Mouse (Mus musculus) liver, adult 2 months (tissue): ENCODE measurements around the gene Asb16. TPM values are rescaled to one million over a fixed set of nuclear protein-coding genes. Genes with fewer than 3 reads are reported as not detected.

Experiments used
- DNase-seq: peaks from one replicate; pipeline ENCODE4 v3.0.0-alpha.2; 2011; ENCODE audit warnings: low read depth, low spot score; ENCODE audit errors: extremely low read depth
- H3K27ac ChIP-seq: fragments of 200-500 bp; replicated peaks from 2 replicates; pipeline ENCODE4 v1.5.1; 2012; ENCODE audit warnings: low read depth, mild to moderate bottlenecking, control low read depth, inconsistent platforms, low read length; ENCODE audit not compliant: insufficient read depth
- H3K27me3 ChIP-seq: fragments of 200-500 bp; 2 replicates; pipeline ENCODE4 v1.6.1; 2012; ENCODE audit warnings: mild to moderate bottlenecking, moderate library complexity, low read length, inconsistent platforms; ENCODE audit not compliant: control insufficient read depth, insufficient read depth
- H3K36me3 ChIP-seq: fragments of 200-500 bp; 2 replicates; pipeline ENCODE4 v1.6.1; 2012; ENCODE audit warnings: low read length, inconsistent platforms; ENCODE audit not compliant: control insufficient read depth, insufficient read depth
- H3K4me1 ChIP-seq: fragments of 200-500 bp; 2 replicates; pipeline ENCODE4 v1.6.1; 2011; ENCODE audit warnings: low read length; ENCODE audit not compliant: control insufficient read depth, insufficient read depth
- H3K4me3 ChIP-seq: fragments of 200-500 bp; 2 replicates; pipeline ENCODE4 v1.5.1; 2011; ENCODE audit warnings: low read depth, mild to moderate bottlenecking, control low read depth, low read length, moderate library complexity; ENCODE audit not compliant: insufficient read depth
- H3K79me2 ChIP-seq: fragments of 200-500 bp; 2 replicates; pipeline ENCODE4 v1.6.1; 2012; ENCODE audit warnings: inconsistent platforms, mild to moderate bottlenecking, low read length, moderate library complexity; ENCODE audit not compliant: control insufficient read depth, insufficient read depth
- H3K9ac ChIP-seq: fragments of 200-500 bp; 2 replicates; pipeline ENCODE4 v1.6.1; 2012; ENCODE audit warnings: low read depth, mild to moderate bottlenecking, control low read depth, inconsistent platforms, low read length
- CTCF ChIP-seq: fragments of 200-500 bp; IDR thresholded peaks from 2 replicates; pipeline ENCODE4 v1.5.1; 2011; ENCODE audit warnings: low read depth, low read length, control low read depth
- POLR2A ChIP-seq: fragments of 200-500 bp; IDR thresholded peaks from 2 replicates; pipeline ENCODE4 v1.6.1; 2011; ENCODE audit warnings: low read length, control low read depth; ENCODE audit not compliant: insufficient read depth; ENCODE audit errors: extremely low read depth
- WGBS: fragments of 180-500 bp; shearing (Covaris S2); methylation state at CpG from one replicate; pipeline ENCODE4 v1.1.7; 2018; 5-methylcytosine and 5-hydroxymethylcytosine counted together
- polyA plus RNA-seq: library from polyadenylated mRNA; depleted of rRNA; stranded (reverse); fragments of >200 nt; gene quantifications from 2 replicates; pipeline ENCODE4 v1.2.3, GENCODE M21; 2012
- total RNA-seq: library from RNA; depleted of rRNA; stranded (reverse); fragments of >200 nt; gene quantifications from 2 replicates; pipeline ENCODE4 v1.2.3, GENCODE M21; 2014

Asb16 gene
- total and polyA plus RNA-seq, 2 experiments: 0.09 to 0.20 TPM

DNA sequence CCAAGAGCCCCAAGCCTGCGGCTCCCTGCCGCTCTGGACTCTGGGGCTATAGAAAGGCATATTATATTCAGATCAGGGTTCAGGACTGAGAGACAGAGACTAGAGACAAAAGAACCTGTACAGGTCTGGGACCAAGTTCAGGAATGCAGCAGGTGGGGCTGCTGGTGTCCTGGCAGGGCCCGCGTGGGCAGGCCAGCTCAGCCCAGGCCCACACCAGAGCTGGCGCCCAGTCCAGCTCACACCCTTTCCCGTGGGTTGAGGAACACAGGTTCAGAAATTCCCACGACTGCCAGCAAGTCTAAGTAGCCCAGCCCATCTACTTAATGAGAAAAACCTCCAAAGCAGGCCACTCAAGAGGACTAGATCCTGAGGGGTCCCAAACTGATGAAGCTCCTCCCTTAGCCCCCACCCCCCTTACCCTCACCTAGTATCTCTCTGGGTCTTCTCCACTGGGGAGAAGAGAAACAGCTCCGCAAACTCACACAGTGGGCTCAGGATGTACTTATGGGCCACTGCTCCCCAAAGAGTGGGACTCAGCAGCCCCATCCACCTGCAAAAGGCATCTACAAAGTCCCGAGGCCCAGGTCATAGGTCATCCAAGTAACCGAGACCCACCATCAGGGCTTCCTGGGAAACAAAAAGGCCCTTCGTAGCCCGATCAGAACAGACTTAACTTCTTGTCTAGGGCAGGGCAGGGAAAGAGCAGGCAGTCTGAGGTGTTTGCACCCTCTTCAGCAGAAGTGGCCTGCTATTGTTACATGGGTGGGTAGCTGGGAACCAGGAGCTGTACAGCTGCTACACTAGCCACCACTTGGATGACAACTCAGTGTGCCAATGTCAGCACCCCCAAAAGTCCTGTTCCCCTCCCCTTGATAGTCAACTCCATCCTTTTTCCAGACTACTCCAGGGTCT lies 42.2 kb upstream of the Asb16 start:
- no peak overlapping the region for H3K27ac ChIP-seq
- DNase-seq: no peak
- TF ChIP-seq POLR2A: no peak
- TF ChIP-seq CTCF: no peak
- peaks cover 48% of the 10 kb centered on the region for H3K79me2 ChIP-seq
- H3K36me3 ChIP-seq: no peaks in the 10 kb centered on the region
- 81% methylated on average over 12 of the region's 12 CpGs for WGBS
- H3K4me3 ChIP-seq: no peak overlapping the region
- H3K27me3 ChIP-seq: no peaks in the 10 kb centered on the region
- peaks cover 23% of the 10 kb centered on the region for H3K4me1 ChIP-seq
- no peak overlapping the region for H3K9ac ChIP-seq

DNA sequence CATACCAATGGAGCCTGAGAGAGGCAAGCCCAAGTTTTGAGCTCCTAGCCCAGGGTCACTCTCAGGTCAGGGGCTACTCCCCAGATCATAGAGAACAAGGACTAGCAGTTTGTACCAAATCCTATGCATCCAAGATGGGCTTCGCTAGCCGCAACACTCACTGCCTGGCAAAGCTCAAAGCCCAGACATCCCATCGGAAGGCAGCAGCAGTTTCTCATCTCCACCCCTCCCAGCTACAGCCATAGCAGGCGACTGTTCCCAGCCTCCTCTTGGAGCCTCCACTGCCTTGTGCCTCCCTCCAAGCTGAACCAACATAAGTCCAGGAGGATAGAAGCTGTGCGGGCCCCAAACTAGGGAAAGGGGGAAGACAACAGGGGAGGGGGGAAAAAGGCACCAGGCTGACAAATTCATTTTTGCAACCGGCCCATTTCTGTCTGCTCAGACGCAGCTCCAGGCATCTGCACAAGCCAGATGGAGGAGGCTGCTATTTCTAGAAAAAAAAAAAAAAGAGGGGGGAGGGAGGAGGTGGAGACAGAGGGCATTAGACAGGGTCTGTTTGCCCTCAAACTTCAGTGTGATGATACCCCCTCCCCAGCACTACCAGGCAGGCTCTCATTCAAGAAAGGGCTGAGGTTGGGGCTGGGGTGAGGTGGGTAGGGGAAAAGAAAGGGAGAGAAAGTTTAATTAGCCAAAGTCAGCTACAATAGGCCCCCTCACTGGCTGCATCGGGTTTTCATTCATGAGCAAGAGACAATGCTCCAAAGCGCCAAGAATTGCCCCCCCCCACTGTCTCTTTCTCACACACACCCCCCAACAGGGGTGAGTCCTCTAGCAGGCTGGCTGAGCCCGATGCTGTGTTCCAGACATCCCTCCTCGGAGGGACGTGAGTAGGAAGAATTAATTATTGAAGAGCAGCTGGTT lies 41.0 kb upstream of the Asb16 start:
- no peaks in the 10 kb centered on the region for H3K36me3 ChIP-seq
- no peak for DNase-seq
- WGBS: 78% methylated on average over 12 of the region's 12 CpGs
- H3K9ac ChIP-seq: no peak overlapping the region
- no peak overlapping the region for H3K4me3 ChIP-seq
- H3K4me1 ChIP-seq: peaks cover 12% of the 10 kb centered on the region
- H3K27me3 ChIP-seq: no peaks in the 10 kb centered on the region
- TF ChIP-seq CTCF (no peak), POLR2A (no peak)
- no peak overlapping the region for H3K27ac ChIP-seq
- peaks cover 48% of the 10 kb centered on the region for H3K79me2 ChIP-seq

DNA sequence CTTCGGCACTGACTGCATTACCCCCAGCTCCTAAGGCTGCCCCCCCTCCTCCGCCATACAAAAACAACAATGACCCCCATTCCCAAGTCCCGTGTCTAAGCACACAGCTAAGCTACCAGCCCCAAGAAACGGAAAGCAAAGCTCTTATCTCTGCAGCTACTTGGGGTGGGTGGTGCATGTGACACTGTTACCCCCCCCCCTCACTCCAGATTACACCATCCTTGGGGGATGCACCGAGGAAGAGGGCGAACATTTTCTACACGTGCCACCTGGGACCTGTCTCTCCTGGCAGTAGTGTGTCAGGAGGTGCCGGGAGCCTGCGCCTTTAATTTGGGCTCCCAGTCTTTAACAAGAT lies 40.4 kb upstream of the Asb16 start:
- Histone ChIP-seq H3K79me2 (peaks cover 48% of the 10 kb centered on the region), H3K4me3 (no peak overlapping the region), H3K9ac (no peak overlapping the region), H3K27me3 (no peaks in the 10 kb centered on the region), H3K4me1 (peaks cover 11% of the 10 kb centered on the region), H3K36me3 (no peaks in the 10 kb centered on the region), H3K27ac (no peak overlapping the region)
- WGBS: 75% methylated on average over 9 of the region's 9 CpGs
- no peak for DNase-seq
- TF ChIP-seq POLR2A (no peak), CTCF (no peak)

DNA sequence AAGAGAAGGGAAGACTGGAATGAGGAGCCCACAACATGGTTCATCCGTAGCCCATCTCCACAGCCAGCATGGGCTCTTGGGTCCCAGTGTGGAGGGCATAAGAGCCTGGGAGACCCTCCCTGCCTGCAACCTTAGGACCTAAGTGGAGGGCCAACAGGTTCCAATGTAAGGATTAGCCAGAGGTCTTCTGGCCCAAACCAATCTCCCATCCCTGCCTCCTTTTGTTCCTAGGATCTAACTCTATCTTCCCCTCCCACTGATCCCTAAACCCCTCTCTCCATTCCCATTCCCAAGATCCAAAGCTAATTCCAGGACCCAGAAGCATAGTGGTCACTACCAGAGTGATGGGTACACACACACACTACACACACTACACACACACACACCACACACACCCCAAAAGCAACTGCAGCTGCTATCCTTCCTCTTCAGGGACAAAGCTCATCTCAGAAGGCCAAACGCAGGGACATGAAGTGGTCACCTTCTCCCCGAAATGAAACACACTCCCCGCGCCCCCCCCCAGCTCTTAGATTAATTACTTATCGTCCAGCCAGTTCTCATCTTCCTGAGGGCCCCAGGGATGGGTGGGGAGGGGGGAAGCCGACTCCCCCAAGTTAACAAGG lies 39.8 kb upstream of the Asb16 start:
- H3K27me3 ChIP-seq: no peaks in the 10 kb centered on the region
- TF ChIP-seq POLR2A: no peak
- no peak for TF ChIP-seq CTCF
- 32% methylated on average over 7 of the region's 7 CpGs for WGBS
- peak overlapping the region; percentile 95 for H3K9ac ChIP-seq
- H3K36me3 ChIP-seq: no peaks in the 10 kb centered on the region
- H3K79me2 ChIP-seq: peaks cover 42% of the 10 kb centered on the region
- H3K4me3 ChIP-seq: peak overlapping the region; percentile 73; the same call in 1 of the 2 replicates
- no peak overlapping the region for H3K27ac ChIP-seq
- peaks cover 11% of the 10 kb centered on the region for H3K4me1 ChIP-seq
- DNase-seq: no peak

DNA sequence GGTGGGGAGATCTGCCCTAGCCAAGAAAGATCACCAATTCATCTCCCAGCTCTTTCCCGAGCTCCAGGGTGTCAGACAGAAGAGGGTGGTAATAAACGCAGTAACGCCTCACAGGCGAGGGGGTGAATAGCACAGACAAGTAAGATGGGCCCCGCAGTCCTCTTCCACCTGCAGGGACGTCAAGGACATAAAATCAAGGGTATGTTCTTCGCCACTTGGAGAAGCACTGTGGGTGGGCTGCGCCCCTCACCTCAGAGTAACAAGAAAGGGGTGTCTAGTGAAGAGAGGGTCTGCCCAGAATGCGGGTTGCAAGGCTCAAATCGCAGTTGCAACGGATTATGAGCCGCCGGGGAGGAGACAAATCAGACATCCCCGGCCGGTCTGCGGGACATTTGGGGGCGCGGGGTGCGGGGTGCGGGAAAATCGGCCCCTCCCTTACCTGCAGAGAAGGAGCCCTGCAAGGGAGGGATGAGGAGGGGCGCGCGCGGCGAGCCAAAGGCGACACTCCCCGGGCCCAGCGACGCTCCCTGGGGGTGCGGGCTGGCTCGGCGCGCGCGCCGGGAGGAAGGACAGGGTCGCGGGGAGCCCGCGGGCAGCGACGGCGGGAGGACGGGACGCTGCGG lies 39.1 kb upstream of the Asb16 start:
- no peak for DNase-seq
- no peak for TF ChIP-seq POLR2A
- no peak for TF ChIP-seq CTCF
- Histone ChIP-seq H3K4me3 (peak overlapping the region; percentile 73), H3K79me2 (peaks cover 42% of the 10 kb centered on the region), H3K9ac (peak overlapping the region; percentile 95), H3K27me3 (no peaks in the 10 kb centered on the region), H3K4me1 (peaks cover 11% of the 10 kb centered on the region), H3K36me3 (no peaks in the 10 kb centered on the region), H3K27ac (peak overlapping the region; percentile 70)
- 2% methylated on average over 44 of the region's 47 CpGs for WGBS
